Mouse (Mus musculus) midbrain, embryonic 15.5 days (tissue): ENCODE data around the gene Bpifb1. TPM values are rescaled to one million over a fixed set of nuclear protein-coding genes. Genes with fewer than 3 reads are reported as not detected.
"Not testable (repeated sequence)": the region's sequence is repeated elsewhere in the genome, so short reads cannot be mapped to it uniquely, and the experiment has no call there.

Experiments
- ATAC-seq: fragments of 200-750 bp; cut with Nextera tagmentation; replicated peaks from 2 replicates; pipeline ENCODE4 v1.8.0; 2017; ENCODE audit warnings: moderate TSS enrichment
- H3K27ac ChIP-seq: fragments of 300-500 bp; sonication (generic); 2 replicates; pipeline ENCODE4 v1.5.1; 2015; ENCODE audit warnings: mild to moderate bottlenecking, inconsistent platforms
- H3K27me3 ChIP-seq: fragments of 300-500 bp; sonication (generic); replicated peaks from 2 replicates; pipeline ENCODE4 v1.6.1; 2015; ENCODE audit warnings: inconsistent platforms
- H3K36me3 ChIP-seq: fragments of 300-500 bp; sonication (generic); replicated peaks from 2 replicates; pipeline ENCODE4 v1.6.1; 2015; ENCODE audit warnings: inconsistent platforms
- H3K4me1 ChIP-seq: fragments of 300-500 bp; sonication (generic); 2 replicates; pipeline ENCODE4 v1.6.1; 2015; ENCODE audit warnings: inconsistent platforms
- H3K4me2 ChIP-seq: fragments of 300-500 bp; sonication (generic); 2 replicates; pipeline ENCODE4 v1.6.1; 2015; ENCODE audit warnings: inconsistent platforms, mild to moderate bottlenecking, moderate library complexity
- H3K4me3 ChIP-seq: fragments of 300-500 bp; sonication (generic); 2 replicates; pipeline ENCODE4 v1.5.1; 2015; ENCODE audit warnings: mild to moderate bottlenecking, inconsistent platforms
- H3K9ac ChIP-seq: fragments of 300-500 bp; sonication (generic); 2 replicates; pipeline ENCODE4 v1.6.1; 2015; ENCODE audit warnings: mild to moderate bottlenecking, inconsistent platforms
- H3K9me3 ChIP-seq: fragments of 300-500 bp; sonication (generic); 2 replicates; pipeline ENCODE4 v1.6.1; 2016; ENCODE audit warnings: inconsistent platforms
- WGBS: fragments of 180-500 bp; shearing (Covaris S2); methylation state at CpG from one replicate; pipeline ENCODE4 v1.1.7; 2015; ENCODE audit warnings: mixed read lengths; 5-methylcytosine and 5-hydroxymethylcytosine counted together
- polyA plus RNA-seq: library from polyadenylated mRNA; unstranded; fragments of >200 nt; fragmentation: Nextera tagmentation; extraction: Ambion mirVana; gene quantifications from 2 replicates; pipeline ENCODE4 v1.2.1, GENCODE M21; 2015

Gene Bpifb1
- 0.50 and 0.66 TPM in 2 replicates for polyA plus RNA-seq

- Histone ChIP-seq H3K9ac (no peak within 1 kb of the TSS), H3K27ac (no peak within 1 kb of the TSS), H3K36me3 (no peaks in the 10 kb centered on the region), H3K4me1 (no peaks in the 10 kb centered on the region), H3K4me3 (no peak within 1 kb of the TSS), H3K27me3 (no peaks in the 10 kb centered on the region), H3K9me3 (no peaks in the 10 kb centered on the region), H3K4me2 (no peak within 1 kb of the TSS)
- ATAC-seq: no peak
- WGBS: 82% methylated on average over 11 of the region's 11 CpGs
Measured at GRCm38 (mm10) chr2:154190546-154191258, at the start of gene Bpifb1. TSS of gene Bpifb1 (plus strand) at chr2:154190818.

GRCm38 (mm10) chr2:154142580-154142979 is 48.0 kb upstream of the Bpifb1 start, which contains the start of gene Bpifa1:
TSS of gene Bpifa1 (plus strand) at chr2:154142880.
- H3K27me3 ChIP-seq: no peaks in the 10 kb centered on the region
- no peaks in the 10 kb centered on the region for H3K9me3 ChIP-seq
- no peak for ATAC-seq
- no peak within 1 kb of the TSS for H3K4me3 ChIP-seq
- H3K4me2 ChIP-seq: no peak within 1 kb of the TSS
- 82% methylated on average over 4 of the region's 4 CpGs for WGBS
- H3K9ac ChIP-seq: no peak within 1 kb of the TSS
- H3K27ac ChIP-seq: no peak within 1 kb of the TSS
- no peaks in the 10 kb centered on the region for H3K4me1 ChIP-seq
- H3K36me3 ChIP-seq: no peaks in the 10 kb centered on the region

DNA sequence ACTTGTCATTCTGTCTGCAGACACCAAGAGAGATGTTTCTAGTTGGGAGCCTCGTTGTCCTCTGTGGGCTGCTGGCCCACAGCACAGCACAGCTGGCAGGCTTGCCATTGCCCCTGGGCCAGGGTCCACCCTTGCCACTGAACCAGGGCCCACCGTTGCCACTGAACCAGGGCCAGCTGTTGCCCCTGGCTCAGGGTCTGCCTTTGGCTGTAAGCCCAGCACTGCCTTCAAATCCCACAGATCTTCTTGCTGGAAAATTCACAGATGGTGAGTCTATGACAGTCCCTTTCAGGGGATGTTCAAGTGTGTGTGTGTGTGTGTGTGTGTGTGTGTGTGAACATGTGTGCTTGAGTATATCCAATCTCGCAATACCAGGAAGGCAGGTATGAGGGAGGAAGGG is 46.9 kb upstream of the Bpifb1 start:
- Histone ChIP-seq H3K9me3 (no peaks in the 10 kb centered on the region), H3K36me3 (no peaks in the 10 kb centered on the region), H3K4me2 (no peak overlapping the region), H3K27me3 (no peaks in the 10 kb centered on the region), H3K27ac (no peak overlapping the region), H3K9ac (no peak overlapping the region), H3K4me3 (no peak overlapping the region), H3K4me1 (no peaks in the 10 kb centered on the region)
- no peak for ATAC-seq
- 79% methylated on average over 3 of the region's 3 CpGs for WGBS

DNA sequence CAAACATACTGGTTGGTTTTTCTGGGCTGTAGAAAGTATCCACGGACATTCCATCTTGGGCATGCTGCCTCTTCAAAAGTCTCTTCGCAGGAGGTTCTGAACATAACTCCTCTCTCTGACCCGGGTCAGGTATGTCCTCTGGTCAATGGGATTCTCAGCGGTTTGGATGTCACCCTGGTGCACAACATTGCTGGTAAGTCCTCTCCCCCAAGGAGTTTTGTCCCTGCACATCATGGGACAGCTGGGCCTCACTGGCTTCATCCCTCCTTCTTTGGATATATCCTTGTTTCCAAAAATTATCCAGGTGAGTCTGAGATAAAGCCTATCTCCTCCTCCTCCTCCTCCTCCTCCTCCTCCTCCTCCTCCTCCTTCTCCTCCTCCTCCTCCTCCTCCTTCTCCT is 43.1 kb upstream of the Bpifb1 start:
- H3K27me3 ChIP-seq: no peaks in the 10 kb centered on the region
- no peak overlapping the region for H3K27ac ChIP-seq
- H3K9me3 ChIP-seq: no peaks in the 10 kb centered on the region
- H3K4me1 ChIP-seq: no peaks in the 10 kb centered on the region
- H3K36me3 ChIP-seq: no peaks in the 10 kb centered on the region
- H3K4me3 ChIP-seq: no peak overlapping the region
- H3K4me2 ChIP-seq: no peak overlapping the region
- 86% methylated on average over 4 of the region's 4 CpGs for WGBS
- no peak for ATAC-seq
- H3K9ac ChIP-seq: no peak overlapping the region

GRCm38 (mm10) chr2:154158433-154158832 is 32.2 kb upstream of the Bpifb1 start:
- H3K9ac ChIP-seq: no peak overlapping the region
- H3K9me3 ChIP-seq: no peaks in the 10 kb centered on the region
- H3K4me2 ChIP-seq: no peak overlapping the region
- no peaks in the 10 kb centered on the region for H3K27me3 ChIP-seq
- no peaks in the 10 kb centered on the region for H3K4me1 ChIP-seq
- WGBS: 39% methylated on average over 3 of the region's 3 CpGs
- no peaks in the 10 kb centered on the region for H3K36me3 ChIP-seq
- no peak overlapping the region for H3K27ac ChIP-seq
- no peak for ATAC-seq
- no peak overlapping the region for H3K4me3 ChIP-seq

DNA sequence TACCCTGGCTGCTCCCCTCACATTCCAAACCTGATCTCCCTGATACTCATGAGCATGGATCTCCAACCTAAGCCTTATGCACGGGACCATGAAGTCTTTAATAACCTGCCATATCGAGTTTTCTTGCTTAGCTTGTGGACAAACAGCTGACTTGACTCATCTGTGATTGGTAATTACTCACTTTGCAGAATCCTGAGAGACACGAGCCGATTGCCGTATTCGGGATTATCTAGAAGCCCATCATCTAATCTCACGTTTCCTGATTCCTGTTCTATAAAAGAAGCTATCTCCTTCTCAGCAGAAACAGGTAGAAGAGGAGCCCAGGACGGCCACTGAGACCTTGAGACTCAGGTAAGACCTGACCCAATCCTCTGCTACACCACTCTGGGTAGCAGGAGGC is 28.3 kb upstream of the Bpifb1 start, which contains the start of gene Bpifa5:
TSS of gene Bpifa5 (plus strand) at position 301 of the 400 bp plus-strand sequence.
- H3K4me2 ChIP-seq: no peak within 1 kb of the TSS
- H3K4me1 ChIP-seq: no peaks in the 10 kb centered on the region
- H3K9me3 ChIP-seq: no peaks in the 10 kb centered on the region
- H3K4me3 ChIP-seq: no peak within 1 kb of the TSS
- no peak within 1 kb of the TSS for H3K9ac ChIP-seq
- H3K36me3 ChIP-seq: no peaks in the 10 kb centered on the region
- H3K27me3 ChIP-seq: no peaks in the 10 kb centered on the region
- no peak for ATAC-seq
- H3K27ac ChIP-seq: no peak within 1 kb of the TSS
- WGBS: 84% methylated on average over 8 of the region's 8 CpGs

DNA sequence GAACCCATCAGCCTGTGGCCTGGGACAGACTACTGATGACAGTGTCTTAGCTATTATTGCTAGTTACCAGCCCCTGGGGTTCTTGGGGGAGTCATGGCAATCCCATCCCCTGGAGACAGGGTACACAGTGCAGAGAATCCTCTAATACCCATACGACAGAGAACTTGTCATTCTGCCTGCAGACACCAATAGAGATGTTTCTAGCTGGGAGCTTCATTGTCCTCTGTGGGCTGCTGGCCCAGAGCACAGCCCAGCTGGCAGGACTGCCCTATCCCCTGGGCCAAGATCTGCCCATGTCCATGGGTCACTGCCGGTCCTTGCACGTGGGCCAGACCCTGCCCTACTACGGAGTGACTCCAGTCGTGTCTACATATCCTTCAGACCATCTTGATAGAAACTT is 27.3 kb upstream of the Bpifb1 start:
- H3K4me3 ChIP-seq: no peak overlapping the region
- 91% methylated on average over 5 of the region's 5 CpGs for WGBS
- H3K36me3 ChIP-seq: no peaks in the 10 kb centered on the region
- H3K27me3 ChIP-seq: no peaks in the 10 kb centered on the region
- no peak for ATAC-seq
- no peak overlapping the region for H3K4me2 ChIP-seq
- no peak overlapping the region for H3K9ac ChIP-seq
- H3K9me3 ChIP-seq: no peaks in the 10 kb centered on the region
- H3K4me1 ChIP-seq: no peaks in the 10 kb centered on the region
- H3K27ac ChIP-seq: no peak overlapping the region

GRCm38 (mm10) chr2:154169172-154169571 is 21.4 kb upstream of the Bpifb1 start:
- H3K27me3 ChIP-seq: no peaks in the 10 kb centered on the region
- no peak for ATAC-seq
- no peak overlapping the region for H3K4me3 ChIP-seq
- no peak overlapping the region for H3K27ac ChIP-seq
- H3K9me3 ChIP-seq: no peaks in the 10 kb centered on the region
- H3K4me1 ChIP-seq: no peaks in the 10 kb centered on the region
- H3K36me3 ChIP-seq: no peaks in the 10 kb centered on the region
- H3K4me2 ChIP-seq: no peak overlapping the region
- WGBS: 73% methylated on average over 3 of the region's 3 CpGs
- H3K9ac ChIP-seq: no peak overlapping the region

GRCm38 (mm10) chr2:154171621-154172020 is 19.0 kb upstream of the Bpifb1 start:
- ATAC-seq: no peak
- H3K27me3 ChIP-seq: no peaks in the 10 kb centered on the region
- no peaks in the 10 kb centered on the region for H3K4me1 ChIP-seq
- no peak overlapping the region for H3K27ac ChIP-seq
- H3K9ac ChIP-seq: no peak overlapping the region
- WGBS: 70% methylated on average over 6 of the region's 6 CpGs
- no peak overlapping the region for H3K4me3 ChIP-seq
- H3K4me2 ChIP-seq: no peak overlapping the region
- no peaks in the 10 kb centered on the region for H3K36me3 ChIP-seq
- no peaks in the 10 kb centered on the region for H3K9me3 ChIP-seq

- no peaks in the 10 kb centered on the region for H3K36me3 ChIP-seq
- 51% methylated on average over 1 of the region's 1 CpGs for WGBS
- H3K27me3 ChIP-seq: no peaks in the 10 kb centered on the region
- no peak for ATAC-seq
- H3K9me3 ChIP-seq: no peaks in the 10 kb centered on the region
- H3K27ac ChIP-seq: no peak overlapping the region
- H3K9ac ChIP-seq: no peak overlapping the region
- no peak overlapping the region for H3K4me2 ChIP-seq
- no peak overlapping the region for H3K4me3 ChIP-seq
- no peaks in the 10 kb centered on the region for H3K4me1 ChIP-seq
Measured at GRCm38 (mm10) chr2:154173313-154173712, 17.3 kb upstream of the Bpifb1 start.

- not testable (repeated sequence) for H3K9ac ChIP-seq, H3K9me3 ChIP-seq, H3K36me3 ChIP-seq, ATAC-seq, H3K4me3 ChIP-seq, H3K4me2 ChIP-seq, H3K27me3 ChIP-seq, H3K27ac ChIP-seq, H3K4me1 ChIP-seq
- 90% methylated on average over 7 of the region's 7 CpGs for WGBS
Measured at GRCm38 (mm10) chr2:154181900-154182299, 8.7 kb upstream of the Bpifb1 start.

DNA sequence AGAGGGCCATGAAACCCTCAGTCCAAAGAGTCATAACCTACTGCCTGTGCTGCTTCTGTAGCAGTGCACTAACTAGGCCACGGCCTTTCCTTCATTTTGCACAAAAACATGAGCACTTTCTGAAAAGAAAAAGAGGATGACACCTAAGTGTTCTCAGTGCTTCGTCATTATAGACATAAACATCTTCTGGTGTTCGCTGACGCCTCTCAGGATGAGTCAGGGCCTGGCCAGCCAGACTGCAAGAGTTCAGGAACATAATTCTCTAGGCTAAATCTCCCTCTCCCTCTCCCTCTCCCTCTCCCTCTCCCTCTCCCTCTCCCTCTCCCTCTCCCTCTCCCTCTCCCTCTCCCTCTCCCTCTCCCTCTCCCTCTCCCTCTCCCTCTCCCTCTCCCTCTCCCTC is 7.6 kb upstream of the Bpifb1 start:
- not testable (repeated sequence) for H3K36me3 ChIP-seq, H3K4me3 ChIP-seq, H3K4me1 ChIP-seq, H3K9ac ChIP-seq, H3K4me2 ChIP-seq, H3K9me3 ChIP-seq, H3K27ac ChIP-seq, H3K27me3 ChIP-seq, ATAC-seq
- WGBS: 89% methylated on average over 4 of the region's 4 CpGs

DNA sequence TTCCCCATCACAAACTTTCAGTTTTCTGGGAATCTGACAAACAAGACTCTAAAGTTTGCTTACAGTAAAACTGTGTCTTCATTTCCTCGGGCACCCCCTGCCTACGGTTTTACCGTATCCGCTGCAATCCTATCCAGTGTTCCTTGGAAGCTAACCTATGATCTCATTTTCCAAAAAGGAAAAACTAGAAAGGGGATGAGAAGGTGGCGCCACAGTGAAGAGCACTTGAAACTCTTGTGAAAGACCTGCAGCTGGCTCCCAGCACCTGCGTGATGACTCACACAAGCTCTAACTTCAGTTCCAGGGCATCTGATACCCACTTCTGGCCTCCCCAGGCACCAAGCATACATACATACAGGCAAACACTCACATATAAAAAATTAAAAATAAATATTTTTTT is 5.3 kb upstream of the Bpifb1 start:
- Histone ChIP-seq H3K4me1 (no peaks in the 10 kb centered on the region), H3K4me3 (no peak overlapping the region), H3K9me3 (no peaks in the 10 kb centered on the region), H3K36me3 (no peaks in the 10 kb centered on the region), H3K27ac (no peak overlapping the region), H3K9ac (no peak overlapping the region), H3K4me2 (no peak overlapping the region), H3K27me3 (no peaks in the 10 kb centered on the region)
- ATAC-seq: no peak
- 88% methylated on average over 6 of the region's 6 CpGs for WGBS
